Mouse (Mus musculus) cerebellum, adult 2 months (tissue): ENCODE measurements around the gene Ctdnep1.

Experiments
- CTCF ChIP-seq: fragments of 200-500 bp; IDR thresholded peaks from 2 replicates; pipeline ENCODE4 v1.5.1; 2011; ENCODE audit warnings: low read depth, mild to moderate bottlenecking, control low read depth, low read length, moderate library complexity, borderline replicate concordance; ENCODE audit not compliant: insufficient read depth
- POLR2A ChIP-seq: fragments of 200-500 bp; IDR thresholded peaks from 2 replicates; pipeline ENCODE4 v1.6.1; 2011; ENCODE audit warnings: low read length, control low read depth, borderline replicate concordance; ENCODE audit not compliant: insufficient read depth

DNA sequence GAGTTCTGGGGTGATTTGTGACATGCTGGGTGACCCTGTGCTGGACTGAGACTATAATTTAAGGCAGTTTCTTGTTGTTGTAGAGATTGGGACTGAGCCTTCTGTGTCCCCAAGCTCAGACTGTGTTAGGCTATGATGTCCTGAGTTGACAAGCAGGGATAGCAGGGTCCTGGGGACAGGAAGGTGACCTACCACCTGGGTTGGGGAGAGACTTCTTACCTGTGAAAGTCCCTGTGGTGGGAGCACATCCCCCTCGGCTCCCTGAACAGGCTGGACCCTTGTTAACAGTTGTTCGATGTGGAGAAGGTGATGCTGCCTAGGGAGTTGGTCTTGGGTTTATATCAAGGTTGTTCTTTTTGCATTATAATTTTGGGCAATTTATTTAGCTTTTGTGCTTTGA is 21.5 kb downstream of the Ctdnep1 start:
- no peak for TF ChIP-seq CTCF
- TF ChIP-seq POLR2A, result no peak
